In genomic region chr1:4689096-4689495, GRCm38 (mm10) we compare ENCODE assay signal across 9 mouse cellular contexts.
DNase-seq lines count a peak whose midpoint lies in the region; ATAC-seq and TF ChIP-seq lines count a peak whose summit lies in the region.
"Had no signal": no experiment of that assay in that cellular context is flagged by ENCODE, and none has a peak within 500 bp of the region (broad histone marks: within the 10 kb centered on the region; RNA-seq: fewer than 3 reads in every experiment).

No protein-coding gene starts in this region.

- H3K9me3 ChIP-seq in E14TG2a.4 (ENCODE audit: low read length): peaks cover 17% of the 10 kb centered on the region
- H3K9me3 ChIP-seq in ES-E14 (ENCODE audit: control insufficient read depth, insufficient read depth, low read depth, low read length): no peaks in the 10 kb centered on the region
- no peaks in the 10 kb centered on the region for H3K9me3 ChIP-seq in heart, embryonic 15.5 days (replicated peaks)

- H3K4me3 ChIP-seq in E14TG2a.4 (replicated peaks; ENCODE audit: low read length) (peak overlapping the region; percentile 61), ES-E14 (ENCODE audit: insufficient read depth in 1 of 2, low read depth in 1 of 2, low read length in 2 of 2, poor library complexity in 1 of 2, severe bottlenecking in 1 of 2) (peak overlapping the region; percentile 9 to 47; a peak in 3 of 4 replicates)
- H3K4me3 ChIP-seq in heart, embryonic 15.5 days: peak overlapping the region; percentile 37
- peak overlapping the region; percentile 60 for H3K4me3 ChIP-seq in testis, adult 2 months (ENCODE audit: control insufficient read depth, low read depth, low read length)
- H3K4me3 ChIP-seq: megakaryocyte, embryonic 14.5 days had no signal

- no peak for TF ChIP-seq POLR2A in testis, adult 2 months (IDR thresholded peaks at IDR 0.05; ENCODE audit: control insufficient read depth, low read depth, low read length)

- H3K9ac ChIP-seq in ES-E14 (ENCODE audit: insufficient read depth, low read depth, low read length, poor library complexity, severe bottlenecking): no peak overlapping the region; the same call in 1 of the 2 replicates
- 0 out of 2 replicates have a peak overlapping the region, but pooled peaks have one; percentile 26 for H3K9ac ChIP-seq in heart, embryonic 15.5 days

- H3K4me2 ChIP-seq in heart, embryonic 15.5 days: peak overlapping the region; percentile 62

- H3K4me1 ChIP-seq in E14TG2a.4 (replicated peaks; ENCODE audit: low read depth, low read length): peaks cover 12% of the 10 kb centered on the region
- H3K4me1 ChIP-seq in ES-E14 (ENCODE audit: control insufficient read depth in 2 of 2, insufficient read depth in 2 of 2, low read length in 2 of 2, poor library complexity in 1 of 2): peaks cover 0 to 3% of the 10 kb centered on the region in 2 experiments; a peak in 1 of 4 replicates
- no peaks in the 10 kb centered on the region for H3K4me1 ChIP-seq in heart, embryonic 15.5 days (replicated peaks)
- peaks cover 10% of the 10 kb centered on the region for H3K4me1 ChIP-seq in testis, adult 2 months (ENCODE audit: control insufficient read depth, insufficient read depth, low read length)
- H3K4me1 ChIP-seq: megakaryocyte, embryonic 14.5 days had no signal

- H3K27me3 ChIP-seq in E14TG2a.4 (ENCODE audit: insufficient read depth, low read length): peaks cover 32% of the 10 kb centered on the region
- no peaks in the 10 kb centered on the region for H3K27me3 ChIP-seq in heart, embryonic 15.5 days
- H3K27me3 ChIP-seq in testis, adult 2 months (ENCODE audit: control insufficient read depth, insufficient read depth, low read length): no peaks in the 10 kb centered on the region

- no peak for TF ChIP-seq CTCF in E14TG2a.4 (conservative IDR thresholded peaks at IDR 0.05; ENCODE audit: low read length)
- no peak for TF ChIP-seq CTCF in testis, adult 2 months (IDR thresholded peaks at IDR 0.05; ENCODE audit: control insufficient read depth, insufficient read depth, insufficient replicate concordance, low read depth, low read length)

- DNase-seq in ES-E14 (ENCODE audit: low read depth, low spot score) (no peak), liver (peak; percentile 12)
- no peak for DNase-seq in left cerebral cortex, adult 9 months (ENCODE audit: low spot score in 2 of 2)
- no peak for DNase-seq in Muller cell, postnatal 12 days (ENCODE audit: inconsistent ontology term)
- DNase-seq in urinary bladder, postnatal 10 days (ENCODE audit: low spot score): no peak

- H3K36me3 ChIP-seq in E14TG2a.4 (ENCODE audit: insufficient read depth, low read length) (no peaks in the 10 kb centered on the region), ES-E14 (ENCODE audit: control insufficient read depth, insufficient read depth, low read length, poor library complexity, severe bottlenecking) (no peaks in the 10 kb centered on the region)
- no peaks in the 10 kb centered on the region for H3K36me3 ChIP-seq in heart, embryonic 15.5 days
- H3K36me3 ChIP-seq in testis, adult 2 months (ENCODE audit: control insufficient read depth, insufficient read depth, low read length): no peaks in the 10 kb centered on the region

- 0 out of 2 replicates have a peak, but pooled peaks have one; percentile 31 for ATAC-seq in heart, embryonic 15.5 days (replicated peaks; ENCODE audit: insufficient number of reproducible peaks, insufficient read depth, low FRiP score, low read depth)

- in situ Hi-C loops in ES-E14 (cut with MboI; ENCODE audit: low sequenced_read_pairs in 2 of 2, unreplicated experiment in 2 of 2): no loop called here

- H3K27ac ChIP-seq in ES-E14 (ENCODE audit: insufficient read depth, low read depth, low read length, poor library complexity, severe bottlenecking): no peak overlapping the region
- no peak overlapping the region for H3K27ac ChIP-seq in heart, embryonic 15.5 days
- no peak overlapping the region for H3K27ac ChIP-seq in testis, adult 2 months (ENCODE audit: control insufficient read depth, insufficient read depth, low read depth, low read length)

- WGBS in heart, embryonic 15.5 days: 13% methylated on average over 26 of the region's 26 CpGs

TF ChIP-seq in ES-E14, 5 proteins besides CTCF, POLR2A, EP300 and RAD21:
- no peak for TF ChIP-seq ZNF384 (IDR thresholded peaks at IDR 0.05; ENCODE audit: low read depth, low read length)
- no peak for TF ChIP-seq ZC3H11A (IDR thresholded peaks at IDR 0.05; ENCODE audit: borderline replicate concordance, low read depth, low read length)
- TF ChIP-seq HCFC1 (IDR thresholded peaks at IDR 0.05; ENCODE audit: borderline replicate concordance, insufficient read depth, low read length): no peak
- no peak for TF ChIP-seq MAFK (IDR thresholded peaks at IDR 0.05; ENCODE audit: insufficient read depth, low read depth, low read length)
- no peak for TF ChIP-seq CHD2 (IDR thresholded peaks at IDR 0.05; ENCODE audit: low read depth, low read length)
TF ChIP-seq in ES-E14: peak in this region for 0.
